Mouse (Mus musculus): ENCODE measurements around the gene Washc1. TPM values are rescaled to one million over a fixed set of nuclear protein-coding genes. Genes with fewer than 3 reads are reported as not detected.

The Washc1 gene
- polyA plus RNA-seq, 1 experiment from 2014 or later = 17.1 TPM

GRCm38 (mm10) chr17:66091392-66091791 is 20.0 kb upstream of the Washc1 start:
- Histone ChIP-seq H3K27ac (replicated peaks) (no peak overlapping the region), H3K4me1 (replicated peaks) (no peaks in the 10 kb centered on the region), H3K27me3 (no peaks in the 10 kb centered on the region), H3K4me2 (no peak overlapping the region), H3K4me3 (replicated peaks) (no peak overlapping the region), H3K36me3 (replicated peaks) (peaks cover 32% of the 10 kb centered on the region), H3K9me3 (replicated peaks) (no peaks in the 10 kb centered on the region), H3K9ac (no peak overlapping the region)
- 86% methylated on average over 2 of the region's 2 CpGs for WGBS (ENCODE audit: insufficient replicate concordance)
- no peak for ATAC-seq (ENCODE audit: insufficient read depth)

- 89% methylated on average over 2 of the region's 2 CpGs for WGBS (ENCODE audit: insufficient replicate concordance)
- no peak for ATAC-seq (ENCODE audit: insufficient read depth)
- peaks cover 4% of the 10 kb centered on the region; the same call in 1 of the 2 replicates for H3K4me1 ChIP-seq (replicated peaks)
- H3K27ac ChIP-seq (replicated peaks) = no peak overlapping the region
- H3K4me3 ChIP-seq (replicated peaks) = no peak overlapping the region
- no peak overlapping the region for H3K4me2 ChIP-seq
- no peaks in the 10 kb centered on the region for H3K9me3 ChIP-seq (replicated peaks)
- no peaks in the 10 kb centered on the region for H3K27me3 ChIP-seq
- H3K9ac ChIP-seq = no peak overlapping the region
- peaks cover 28% of the 10 kb centered on the region for H3K36me3 ChIP-seq (replicated peaks)
These were observed 19.3 kb upstream of the Washc1 start for GRCm38 (mm10) chr17:66092065-66092464.

GRCm38 (mm10) chr17:66092664-66093063 is 18.7 kb upstream of the Washc1 start:
- Histone ChIP-seq H3K4me1 (replicated peaks) (peaks cover 4% of the 10 kb centered on the region; the same call in 1 of the 2 replicates), H3K27ac (replicated peaks) (no peak overlapping the region), H3K9ac (no peak overlapping the region), H3K9me3 (replicated peaks) (no peaks in the 10 kb centered on the region), H3K4me3 (replicated peaks) (no peak overlapping the region), H3K27me3 (no peaks in the 10 kb centered on the region), H3K36me3 (replicated peaks) (peaks cover 25% of the 10 kb centered on the region), H3K4me2 (no peak overlapping the region)
- 74% methylated on average over 3 of the region's 3 CpGs for WGBS (ENCODE audit: insufficient replicate concordance)
- ATAC-seq (ENCODE audit: insufficient read depth) = no peak

- under 1% methylated on average over 41 of the region's 41 CpGs for WGBS (ENCODE audit: insufficient replicate concordance)
- Histone ChIP-seq H3K27me3 (no peaks in the 10 kb centered on the region), H3K36me3 (replicated peaks) (0 out of 2 replicates have a peak, but pooled peaks cover 5% of the 10 kb centered on the region), H3K9ac (peak overlapping the region; percentile 95), H3K27ac (replicated peaks) (peak overlapping the region; percentile 94), H3K9me3 (replicated peaks) (no peaks in the 10 kb centered on the region), H3K4me3 (replicated peaks) (peak overlapping the region; percentile 92), H3K4me2 (peak overlapping the region; percentile 85), H3K4me1 (replicated peaks) (peaks cover 38% of the 10 kb centered on the region)
- ATAC-seq (ENCODE audit: insufficient read depth) = peak; percentile 43
These were observed 10.6 kb upstream of the Washc1 start for GRCm38 (mm10) chr17:66100566-66101379.

GRCm38 (mm10) chr17:66101380-66102330 is 9.7 kb upstream of the Washc1 start, which contains the start of gene Ndufv2:
Gene Ndufv2, minus strand, starts transcription at chr17:66101559.
- ATAC-seq (ENCODE audit: insufficient read depth) = peak; percentile 99
- under 1% methylated on average over 67 of the region's 67 CpGs for WGBS (ENCODE audit: insufficient replicate concordance)
- peak within 1 kb of the TSS; percentile 85 for H3K4me2 ChIP-seq
- peaks cover 39% of the 10 kb centered on the region for H3K4me1 ChIP-seq (replicated peaks)
- peak within 1 kb of the TSS; percentile 95 for H3K9ac ChIP-seq
- peak within 1 kb of the TSS; percentile 92 for H3K4me3 ChIP-seq (replicated peaks)
- no peaks in the 10 kb centered on the region for H3K27me3 ChIP-seq
- no peaks in the 10 kb centered on the region for H3K9me3 ChIP-seq (replicated peaks)
- H3K36me3 ChIP-seq (replicated peaks) = 0 out of 2 replicates have a peak, but pooled peaks cover 3% of the 10 kb centered on the region
- H3K27ac ChIP-seq (replicated peaks) = peak within 1 kb of the TSS; percentile 94

- ATAC-seq (ENCODE audit: insufficient read depth) = no peak
- H3K36me3 ChIP-seq (replicated peaks) = no peaks in the 10 kb centered on the region
- H3K27ac ChIP-seq (replicated peaks) = no peak overlapping the region
- WGBS (ENCODE audit: insufficient replicate concordance) = 69% methylated on average over 7 of the region's 7 CpGs
- no peak overlapping the region for H3K9ac ChIP-seq
- no peaks in the 10 kb centered on the region for H3K27me3 ChIP-seq
- no peak overlapping the region for H3K4me2 ChIP-seq
- H3K4me3 ChIP-seq (replicated peaks) = no peak overlapping the region
- H3K9me3 ChIP-seq (replicated peaks) = no peaks in the 10 kb centered on the region
- H3K4me1 ChIP-seq (replicated peaks) = peaks cover 36% of the 10 kb centered on the region
These were observed 7.3 kb upstream of the Washc1 start for GRCm38 (mm10) chr17:66104076-66104475.

- Histone ChIP-seq H3K27me3 (no peaks in the 10 kb centered on the region), H3K4me3 (replicated peaks) (no peak overlapping the region), H3K36me3 (replicated peaks) (no peaks in the 10 kb centered on the region), H3K4me1 (replicated peaks) (peaks cover 40% of the 10 kb centered on the region), H3K27ac (replicated peaks) (no peak overlapping the region), H3K4me2 (peak overlapping the region; percentile 5; the same call in 1 of the 2 replicates), H3K9me3 (replicated peaks) (no peaks in the 10 kb centered on the region), H3K9ac (no peak overlapping the region)
- ATAC-seq (ENCODE audit: insufficient read depth) = no peak
- 50% methylated on average over 10 of the region's 10 CpGs for WGBS (ENCODE audit: insufficient replicate concordance)
These were observed 4.6 kb upstream of the Washc1 start for GRCm38 (mm10) chr17:66106601-66107267.

- Histone ChIP-seq H3K4me3 (replicated peaks) (no peak overlapping the region), H3K9ac (no peak overlapping the region), H3K4me1 (replicated peaks) (peaks cover 41% of the 10 kb centered on the region), H3K9me3 (replicated peaks) (no peaks in the 10 kb centered on the region), H3K27me3 (no peaks in the 10 kb centered on the region), H3K4me2 (no peak overlapping the region), H3K27ac (replicated peaks) (no peak overlapping the region), H3K36me3 (replicated peaks) (no peaks in the 10 kb centered on the region)
- 62% methylated on average over 8 of the region's 8 CpGs for WGBS (ENCODE audit: insufficient replicate concordance)
- no peak for ATAC-seq (ENCODE audit: insufficient read depth)
These were observed 3.9 kb upstream of the Washc1 start for GRCm38 (mm10) chr17:66107466-66107865.

GRCm38 (mm10) chr17:66108198-66108597 is 3.1 kb upstream of the Washc1 start:
- H3K27ac ChIP-seq (replicated peaks) = no peak overlapping the region
- peaks cover 46% of the 10 kb centered on the region for H3K4me1 ChIP-seq (replicated peaks)
- H3K4me3 ChIP-seq (replicated peaks) = no peak overlapping the region
- no peak for ATAC-seq (ENCODE audit: insufficient read depth)
- no peaks in the 10 kb centered on the region for H3K9me3 ChIP-seq (replicated peaks)
- 67% methylated on average over 4 of the region's 4 CpGs for WGBS (ENCODE audit: insufficient replicate concordance)
- H3K4me2 ChIP-seq = no peak overlapping the region
- H3K27me3 ChIP-seq = no peaks in the 10 kb centered on the region
- no peaks in the 10 kb centered on the region for H3K36me3 ChIP-seq (replicated peaks)
- H3K9ac ChIP-seq = no peak overlapping the region

GRCm38 (mm10) chr17:66110746-66111145 is 599 bp upstream of the Washc1 start:
- peaks cover 22% of the 10 kb centered on the region for H3K36me3 ChIP-seq (replicated peaks)
- H3K9me3 ChIP-seq (replicated peaks) = no peaks in the 10 kb centered on the region
- no peaks in the 10 kb centered on the region for H3K27me3 ChIP-seq
- peak overlapping the region; percentile 84 for H3K27ac ChIP-seq (replicated peaks)
- H3K9ac ChIP-seq = peak overlapping the region; percentile 89
- 19% methylated on average over 6 of the region's 6 CpGs for WGBS (ENCODE audit: insufficient replicate concordance)
- peak overlapping the region; percentile 72 for H3K4me2 ChIP-seq
- no peak for ATAC-seq (ENCODE audit: insufficient read depth)
- peaks cover 38% of the 10 kb centered on the region for H3K4me1 ChIP-seq (replicated peaks)
- H3K4me3 ChIP-seq (replicated peaks) = peak overlapping the region; percentile 92

Data from liver, embryonic 15.5 days (tissue).